Mouse (Mus musculus) gonadal fat pad, adult 2 months (tissue): ENCODE measurements at regions not wholly inside any gene's neighbourhood (a gene's known extent, or its start where the extent isn't known, plus 50 kb on each side); places are given as distances from the start of the nearest gene placed in this dataset.

Experiments
- DNase-seq: peaks from one replicate; pipeline ENCODE4 v3.0.0-alpha.2; 2012; ENCODE audit warnings: low read depth

DNA sequence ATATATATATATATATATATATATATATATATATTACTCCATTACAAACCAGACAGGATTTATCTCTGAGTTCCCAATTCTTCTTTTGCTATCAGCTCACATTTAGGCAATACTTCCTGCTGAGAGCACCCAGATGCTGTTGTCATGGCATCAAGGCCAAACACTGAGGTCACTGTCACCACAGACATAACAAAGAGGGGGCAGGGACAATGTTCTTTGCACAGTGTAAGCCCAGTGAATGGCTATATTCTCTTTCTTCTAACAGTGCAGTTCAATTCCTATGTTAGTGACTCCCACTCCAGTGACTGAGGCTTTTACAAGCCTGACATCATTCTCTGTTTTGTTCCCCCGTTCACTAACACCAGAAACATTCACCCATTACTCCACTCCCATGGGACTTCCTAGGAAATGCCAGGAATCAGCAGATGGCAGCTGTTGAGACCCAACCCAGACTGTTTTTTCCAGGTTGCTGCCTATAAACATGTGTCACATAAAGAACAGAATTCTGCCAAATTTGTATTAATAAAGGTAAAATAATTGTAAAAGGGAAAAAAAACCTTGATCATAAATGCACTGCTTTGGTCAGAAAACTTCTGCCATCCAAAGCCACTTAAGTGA, 289.5 kb downstream of the Slc22a22 start:
- DNase-seq = no peak

DNA sequence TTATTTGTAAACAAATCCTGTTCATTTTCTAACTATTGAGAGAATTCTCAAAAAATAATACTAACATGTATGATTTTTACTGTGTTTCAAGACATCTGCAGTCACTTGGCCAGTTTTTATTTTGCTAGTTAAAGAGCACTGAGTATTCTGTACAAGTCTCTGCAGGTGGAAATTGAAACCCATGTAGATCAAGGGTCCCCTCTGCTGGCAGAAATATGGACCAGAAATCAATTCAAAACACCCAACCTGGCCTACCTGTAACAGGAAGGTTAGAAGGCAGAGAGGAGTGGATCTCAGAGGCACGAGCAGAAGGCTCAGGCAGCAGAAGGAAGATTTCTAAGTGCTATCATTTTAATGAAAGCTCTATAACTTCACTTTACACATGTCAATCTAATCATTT, 298.3 kb downstream of the Slc22a22 start:
- no peak for DNase-seq

DNA sequence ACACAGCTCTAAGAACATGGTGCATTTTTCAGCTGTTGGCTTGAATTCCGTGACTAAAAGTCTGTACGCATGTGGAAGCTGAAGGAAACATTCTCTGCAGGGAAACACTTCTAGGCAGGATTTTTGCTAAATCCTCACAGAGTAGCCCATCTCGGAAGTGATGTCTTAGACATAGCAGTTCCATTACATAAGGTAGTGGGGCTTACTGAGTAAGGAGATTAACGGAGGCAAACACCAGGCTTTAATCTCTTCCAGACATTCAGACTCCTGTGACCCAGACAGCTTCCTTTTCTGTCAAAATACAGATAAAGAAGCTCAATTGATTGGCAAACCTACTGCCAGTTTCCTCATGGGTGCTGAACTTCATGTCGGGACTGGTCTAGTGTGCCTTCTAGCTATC, 304.7 kb downstream of the Slc22a22 start:
- peak; percentile 22 for DNase-seq

DNA sequence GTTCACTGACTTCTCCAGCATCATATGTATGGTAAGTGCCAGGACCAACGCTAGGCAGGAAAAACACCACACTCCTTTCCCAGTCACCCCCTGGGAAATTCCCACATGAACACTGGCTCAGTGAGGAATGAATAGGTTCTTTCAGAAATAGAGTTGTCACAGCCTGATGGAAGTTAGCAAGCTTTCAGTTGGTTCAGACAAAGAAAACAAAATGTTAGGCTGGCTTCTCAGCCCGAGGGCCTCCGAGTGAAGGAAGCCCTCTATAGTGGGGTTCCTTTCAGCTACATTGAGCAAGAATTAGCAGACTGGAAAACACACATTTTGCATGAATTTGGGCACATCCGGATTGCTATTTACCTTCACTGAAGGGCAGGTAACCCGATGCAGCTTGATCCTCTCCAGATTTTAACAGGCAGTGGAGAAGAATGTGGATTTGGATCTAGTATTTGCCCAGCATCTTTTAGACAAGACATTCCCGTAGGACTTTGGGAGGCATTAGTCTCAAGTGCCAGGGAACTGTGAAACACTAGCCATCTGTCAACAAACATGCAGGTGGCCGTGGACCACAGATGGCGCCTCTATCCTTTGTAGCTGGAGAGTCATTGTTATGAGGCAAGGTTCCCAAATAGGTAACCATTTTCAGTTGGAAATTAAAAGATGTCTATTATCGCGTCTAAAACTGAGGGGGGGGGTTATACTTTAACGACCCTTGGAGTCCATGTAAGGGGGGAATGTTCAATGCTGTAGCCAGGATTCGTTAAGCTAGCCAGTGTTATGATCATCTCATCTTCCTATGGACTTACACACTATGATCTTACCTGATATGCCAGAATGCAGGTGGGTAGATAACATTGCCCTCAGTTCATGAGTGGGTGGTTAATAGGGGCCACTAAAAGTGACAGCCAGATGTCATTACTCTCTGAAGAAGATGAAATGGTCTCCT, 314.8 kb downstream of the Slc22a22 start:
- no peak for DNase-seq

DNA sequence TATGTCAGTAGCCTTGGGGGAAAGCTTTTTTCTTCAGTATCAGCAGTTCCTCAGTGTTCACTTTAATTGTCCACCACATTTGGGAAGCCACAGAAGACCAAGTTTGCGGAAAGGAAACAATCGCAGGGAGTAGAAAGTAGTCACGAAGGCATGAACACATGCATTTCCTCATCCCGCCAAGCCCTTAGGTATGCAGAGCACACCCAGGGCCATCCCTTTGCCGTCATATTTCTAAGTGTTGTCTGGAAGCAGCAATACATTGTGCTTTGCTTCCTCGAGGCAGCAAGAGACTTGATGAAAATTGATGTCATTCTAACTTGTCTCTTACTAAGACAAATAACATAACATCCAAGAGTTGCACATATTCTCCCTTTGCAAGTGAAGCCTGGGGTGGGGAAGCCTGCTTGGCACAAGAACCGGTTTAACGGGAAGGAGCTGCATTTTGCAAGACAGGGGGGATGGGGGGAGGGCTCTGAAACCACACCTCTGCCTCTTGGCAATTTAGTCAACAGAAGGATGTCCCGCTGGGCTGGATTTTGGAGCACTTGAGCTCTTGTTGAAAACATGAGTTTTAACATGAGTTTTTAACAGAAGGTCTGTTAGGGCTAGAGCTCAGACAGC, 337.2 kb downstream of the Slc22a22 start:
- DNase-seq = peak; percentile 71

- no peak for DNase-seq
Observed at GRCm38 (mm10) chr15:57104711-57105110, 372.7 kb downstream of the Slc22a22 start.

GRCm38 (mm10) chr15:57097309-57097708, 380.1 kb downstream of the Slc22a22 start:
- no peak for DNase-seq

DNA sequence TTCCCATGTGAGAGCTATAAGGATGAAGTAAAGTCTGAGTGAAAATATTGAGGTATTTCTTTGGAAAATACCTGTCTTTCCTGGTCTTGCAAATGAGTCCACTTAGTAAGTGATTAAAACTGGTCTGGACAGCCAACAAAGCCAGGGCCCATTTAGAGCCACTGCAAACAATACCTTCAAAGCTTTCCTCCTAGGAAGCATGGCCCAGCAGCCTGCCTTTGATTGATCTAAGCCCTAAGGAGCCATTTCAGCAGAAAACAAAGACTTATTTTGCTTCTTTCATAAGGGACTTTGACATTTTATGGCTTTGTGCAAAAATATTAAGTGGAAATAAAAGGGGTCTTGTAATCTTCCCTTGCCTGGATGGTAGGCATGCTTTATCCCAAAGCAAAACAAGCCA, 397.6 kb downstream of the Slc22a22 start:
- no peak for DNase-seq

- DNase-seq = no peak
Observed at GRCm38 (mm10) chr15:57073776-57074175, 403.6 kb downstream of the Slc22a22 start.

DNA sequence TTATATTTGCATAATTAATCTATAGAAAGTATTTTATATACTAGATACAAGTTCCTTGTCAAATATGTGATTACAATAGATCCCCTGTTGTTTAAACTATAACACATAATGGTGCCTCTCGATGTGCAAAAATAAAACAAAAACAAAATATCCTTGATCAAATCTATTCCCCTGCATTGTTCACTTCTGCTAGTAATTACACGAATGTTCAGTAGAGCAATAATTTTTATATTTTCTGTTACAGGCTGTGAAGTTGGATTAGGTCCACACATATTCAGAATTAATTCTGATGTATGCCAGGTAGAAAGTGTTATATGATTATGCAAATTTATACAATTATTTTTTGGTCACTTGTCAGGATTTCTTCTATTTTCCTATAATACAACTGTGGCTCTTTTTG, 415.9 kb downstream of the Slc22a22 start:
- no peak for DNase-seq

DNA sequence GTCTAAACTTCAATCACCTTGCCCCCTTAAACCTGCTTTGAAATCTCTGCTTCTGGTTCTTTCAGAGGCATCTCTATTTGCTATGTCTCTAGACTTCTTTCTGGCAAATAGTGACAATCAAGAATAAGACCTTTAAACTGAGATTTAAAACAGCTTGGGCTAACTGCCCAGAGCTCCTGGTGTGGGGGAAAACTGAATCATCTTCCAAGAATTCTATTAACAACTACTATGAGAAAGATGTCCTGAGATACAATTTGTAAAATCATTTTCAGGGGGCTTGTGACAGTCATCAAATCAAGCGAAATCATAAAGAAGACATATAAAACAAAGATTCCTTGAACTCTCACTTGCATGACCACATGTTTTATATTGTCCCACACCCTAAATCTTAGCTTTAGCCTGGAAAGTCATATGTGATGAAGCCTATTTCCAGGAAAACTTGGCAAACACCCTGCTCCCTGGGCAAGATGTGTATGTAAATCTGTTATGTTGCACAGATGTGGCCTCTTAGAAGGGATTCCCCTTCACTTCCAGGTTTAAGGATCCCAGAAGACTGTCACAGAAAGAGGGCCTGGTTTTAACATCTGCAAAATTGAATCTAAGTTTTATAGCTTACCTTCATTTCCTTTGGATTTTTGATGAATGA, 417.8 kb downstream of the Slc22a22 start:
- no peak for DNase-seq

DNA sequence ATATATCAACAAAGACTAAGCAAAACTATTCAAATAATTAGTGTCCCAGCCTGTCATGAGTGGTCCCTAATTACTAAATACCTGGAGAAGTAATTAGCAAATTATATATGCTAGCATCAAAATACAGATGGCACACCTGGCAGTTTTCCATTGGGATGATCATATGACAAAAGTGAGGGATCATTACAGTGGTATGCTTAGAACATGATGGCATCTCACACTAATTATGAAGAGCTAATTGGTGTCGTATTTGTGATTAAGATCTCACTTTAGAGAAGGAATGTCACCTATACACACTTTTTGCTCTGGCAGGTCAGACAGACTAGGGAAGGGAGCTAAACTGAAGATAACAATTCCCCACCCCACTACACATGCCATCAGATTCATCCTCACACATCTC, 425.1 kb downstream of the Slc22a22 start:
- no peak for DNase-seq

DNA sequence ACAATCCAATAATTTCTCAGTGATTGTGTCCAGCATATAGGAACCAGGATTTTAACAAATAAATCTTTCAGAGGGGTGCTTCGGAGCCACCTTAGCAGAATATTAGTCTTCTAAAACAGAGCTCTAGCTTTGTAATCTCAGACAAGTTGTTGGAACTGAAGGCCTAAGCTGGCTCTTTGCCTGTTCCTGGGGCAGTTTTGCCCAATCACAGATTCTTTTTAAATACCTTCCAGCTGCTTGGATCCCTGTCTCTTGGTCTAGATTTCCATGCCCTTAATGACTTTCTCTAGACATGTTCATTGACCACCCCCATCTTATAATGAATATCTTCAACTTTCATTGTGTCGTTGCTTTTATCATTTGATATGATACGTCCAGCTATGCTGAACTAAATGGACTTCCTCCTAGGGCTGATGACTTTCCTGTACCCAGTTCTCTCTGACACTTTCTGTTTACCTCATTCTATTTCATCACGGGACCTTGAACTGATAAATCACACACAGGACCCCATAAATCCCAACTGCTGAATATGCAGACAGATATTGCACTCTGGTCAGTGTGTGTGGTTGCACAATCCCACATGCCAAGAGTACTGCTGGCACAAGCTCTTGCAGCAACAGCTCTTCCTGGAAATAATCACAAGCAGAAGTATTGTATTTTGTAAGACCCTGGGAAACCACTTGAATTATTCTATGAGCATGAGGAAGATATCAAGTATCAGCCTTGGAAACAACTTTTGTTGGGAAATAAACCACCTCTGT, 440.4 kb downstream of the Slc22a22 start:
- DNase-seq = peak; percentile 28

DNA sequence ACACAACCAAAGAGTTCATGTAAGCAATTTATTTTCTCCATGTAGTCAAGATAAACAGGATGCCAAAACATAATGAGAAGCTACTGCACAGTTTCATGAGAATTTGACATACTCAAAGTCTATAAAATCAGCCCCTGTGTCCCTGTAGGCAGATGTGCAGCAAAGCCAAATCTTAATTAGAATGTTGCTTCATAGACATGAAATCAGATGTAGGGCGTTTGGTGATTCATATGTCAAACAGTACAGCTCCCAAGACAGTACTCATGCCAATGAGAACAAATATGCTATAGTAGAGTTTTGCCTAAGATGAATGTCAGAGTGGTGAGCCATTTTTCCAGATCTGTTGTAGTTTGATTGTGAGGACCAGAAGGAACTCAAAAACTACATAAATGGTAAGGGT, 444.4 kb downstream of the Slc22a22 start:
- peak; percentile 26 for DNase-seq
